Mouse (Mus musculus): Measurements from ENCODE around the gene Cdadc1. TPM values are rescaled to one million over a fixed set of nuclear protein-coding genes. Genes with fewer than 3 reads are reported as not detected.

The Cdadc1 gene
- total RNA-seq, 2 experiments from 2014 or later, result 29.4 to 36.3 TPM

- no peak overlapping the region for H3K27ac ChIP-seq
- H3K4me3 ChIP-seq, result no peak overlapping the region
- peak; percentile 73 for DNase-seq
- TF ChIP-seq CTCF (IDR thresholded peaks at IDR 0.05), result peak; percentile 85
- intact Hi-C loops (cut with DNase I), result loop anchor here (1.0 kb wide), 1 partner anchor 410 kb away; no protein-coding TSS in a partner anchor
Measured at GRCm38 (mm10) chr14:59605671-59606353, 8.1 kb upstream of the Cdadc1 start.

- peak; percentile 74 for TF ChIP-seq CTCF (IDR thresholded peaks at IDR 0.05)
- no peak for DNase-seq
- intact Hi-C loops (cut with DNase I), result loop anchor here (5.0 kb wide), 1 partner anchor 663 kb away; the partner anchor contains the start of gene Mtmr6
- Histone ChIP-seq H3K4me3 (no peak overlapping the region), H3K27ac (no peak overlapping the region)
Measured at GRCm38 (mm10) chr14:59604002-59604645, 6.4 kb upstream of the Cdadc1 start.

GRCm38 (mm10) chr14:59598260-59598627 lies 485 bp upstream of the Cdadc1 start:
- peak overlapping the region; percentile 99 for H3K27ac ChIP-seq
- TF ChIP-seq CTCF (IDR thresholded peaks at IDR 0.05), result no peak
- intact Hi-C loops (cut with DNase I), result no loop called here
- DNase-seq, result no peak
- peak overlapping the region; percentile 90 for H3K4me3 ChIP-seq

GRCm38 (mm10) chr14:59594988-59595387 lies 2.8 kb downstream of the Cdadc1 start:
- TF ChIP-seq CTCF (IDR thresholded peaks at IDR 0.05), result no peak
- intact Hi-C loops (cut with DNase I), result no loop called here
- H3K4me3 ChIP-seq, result no peak overlapping the region
- DNase-seq, result no peak
- no peak overlapping the region for H3K27ac ChIP-seq

GRCm38 (mm10) chr14:59592593-59592992 lies 5.2 kb downstream of the Cdadc1 start:
- Histone ChIP-seq H3K4me3 (no peak overlapping the region), H3K27ac (no peak overlapping the region)
- TF ChIP-seq CTCF (IDR thresholded peaks at IDR 0.05), result no peak
- intact Hi-C loops (cut with DNase I), result no loop called here
- DNase-seq, result no peak

GRCm38 (mm10) chr14:59591901-59592300 lies 5.9 kb downstream of the Cdadc1 start:
- Histone ChIP-seq H3K4me3 (no peak overlapping the region), H3K27ac (no peak overlapping the region)
- TF ChIP-seq CTCF (IDR thresholded peaks at IDR 0.05), result no peak
- no peak for DNase-seq
- intact Hi-C loops (cut with DNase I), result no loop called here

- peak; percentile 57 for TF ChIP-seq CTCF (IDR thresholded peaks at IDR 0.05)
- H3K4me3 ChIP-seq, result no peak overlapping the region
- no peak overlapping the region for H3K27ac ChIP-seq
- intact Hi-C loops (cut with DNase I), result no loop called here
- DNase-seq, result no peak
Measured at GRCm38 (mm10) chr14:59590614-59591013, 7.1 kb downstream of the Cdadc1 start.

- Histone ChIP-seq H3K27ac (no peak overlapping the region), H3K4me3 (no peak overlapping the region)
- no peak for TF ChIP-seq CTCF (IDR thresholded peaks at IDR 0.05)
- DNase-seq, result no peak
- intact Hi-C loops (cut with DNase I), result no loop called here
Measured at GRCm38 (mm10) chr14:59576385-59576784, 21.4 kb downstream of the Cdadc1 start.

GRCm38 (mm10) chr14:59566756-59567155 lies 31.0 kb downstream of the Cdadc1 start:
- intact Hi-C loops (cut with DNase I), result no loop called here
- Histone ChIP-seq H3K27ac (no peak overlapping the region), H3K4me3 (no peak overlapping the region)
- no peak for DNase-seq
- no peak for TF ChIP-seq CTCF (IDR thresholded peaks at IDR 0.05)

GRCm38 (mm10) chr14:59557886-59558285 lies 39.9 kb downstream of the Cdadc1 start:
- Histone ChIP-seq H3K27ac (no peak overlapping the region), H3K4me3 (no peak overlapping the region)
- no peak for TF ChIP-seq CTCF (IDR thresholded peaks at IDR 0.05)
- DNase-seq, result no peak
- intact Hi-C loops (cut with DNase I), result loop anchor here (2.0 to 10.0 kb wide), 3 partner anchors 89 to 401 kb away; no protein-coding TSS in a partner anchor

- TF ChIP-seq CTCF (IDR thresholded peaks at IDR 0.05), result no peak
- Histone ChIP-seq H3K27ac (no peak overlapping the region; the same call in 1 of the 2 replicates), H3K4me3 (no peak overlapping the region)
- no peak for DNase-seq
- intact Hi-C loops (cut with DNase I), result loop anchor here (2.0 to 10.0 kb wide), 3 partner anchors 88 to 400 kb away; no protein-coding TSS in a partner anchor
Measured at GRCm38 (mm10) chr14:59557071-59557470, 40.7 kb downstream of the Cdadc1 start.

GRCm38 (mm10) chr14:59555928-59556531 lies 41.7 kb downstream of the Cdadc1 start:
- TF ChIP-seq CTCF (IDR thresholded peaks at IDR 0.05), result peak; percentile 87
- intact Hi-C loops (cut with DNase I), result loop anchor here (2.0 to 10.0 kb wide), 3 partner anchors 87 to 399 kb away; no protein-coding TSS in a partner anchor
- DNase-seq, result peak; percentile 74
- Histone ChIP-seq H3K27ac (peak overlapping the region; percentile 41; the same call in 1 of the 2 replicates), H3K4me3 (peak overlapping the region; percentile 60)

- intact Hi-C loops (cut with DNase I), result loop anchor here (5.0 to 10.0 kb wide), 2 partner anchors 150 to 398 kb away; no protein-coding TSS in a partner anchor
- Histone ChIP-seq H3K27ac (no peak overlapping the region), H3K4me3 (no peak overlapping the region)
- no peak for TF ChIP-seq CTCF (IDR thresholded peaks at IDR 0.05)
- DNase-seq, result no peak
Measured at GRCm38 (mm10) chr14:59555018-59555417, 42.7 kb downstream of the Cdadc1 start.
